24 mouse cellular contexts compared by ENCODE assay signal in the genomic region with DNA sequence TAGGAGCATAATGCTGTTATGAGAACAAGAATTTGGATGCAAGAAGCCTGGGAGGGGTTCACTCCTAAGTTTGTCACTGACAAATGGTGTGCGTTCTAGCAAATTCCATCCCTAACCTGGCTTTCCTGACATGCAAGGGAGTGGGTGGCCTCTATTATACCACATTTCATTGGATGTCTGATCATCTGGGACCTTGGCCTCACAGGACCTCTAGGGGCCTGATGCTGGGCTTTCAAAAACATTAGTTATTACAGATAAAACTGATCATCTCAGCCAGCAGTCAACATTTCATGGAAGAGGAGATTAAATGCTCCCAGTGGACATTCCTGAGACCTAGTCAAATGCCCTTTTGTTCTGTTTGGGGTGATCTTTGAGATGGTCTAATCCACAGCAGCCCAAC. TPM values are rescaled to one million over a fixed set of nuclear protein-coding genes. Genes with fewer than 3 reads are reported as not detected.
A peak's percentile ranks its signal among the peaks of the same experiment; 100 is the strongest.
DNase-seq lines count a peak whose midpoint lies in the region; ATAC-seq and TF ChIP-seq lines count a peak whose summit lies in the region.
"Had no signal": no experiment of that assay in that cellular context is flagged by ENCODE, and none has a peak within 500 bp of the region (broad histone marks: within the 10 kb centered on the region; RNA-seq: fewer than 3 reads in every experiment).

No protein-coding gene starts in this region.

- H3K27ac ChIP-seq in kidney, adult 2 months (ENCODE audit: insufficient read depth, low read depth, low read length) = no peak overlapping the region
- no peak overlapping the region for H3K27ac ChIP-seq in kidney, embryonic 14.5 days (ENCODE audit: low read depth, low read length)
- H3K27ac ChIP-seq in midbrain, embryonic 11.5 days (ENCODE audit: low read depth, low read length) = no peak overlapping the region
- H3K27ac ChIP-seq in midbrain, embryonic 15.5 days = no peak overlapping the region

- H3K9ac ChIP-seq in kidney, embryonic 14.5 days (ENCODE audit: low read depth, low read length) = no peak overlapping the region
- H3K9ac ChIP-seq in midbrain, embryonic 11.5 days (ENCODE audit: low read length) = no peak overlapping the region
- H3K9ac ChIP-seq in midbrain, embryonic 15.5 days = no peak overlapping the region

- 79% methylated on average over 1 of the region's 1 CpGs for whole genome bisulfite sequencing in kidney, adult 2 months
- WGBS in kidney, embryonic 14.5 days = 77% methylated on average over 1 of the region's 1 CpGs
- WGBS in midbrain, embryonic 11.5 days = 86% methylated on average over 1 of the region's 1 CpGs
- WGBS in midbrain, embryonic 15.5 days = 95% methylated on average over 1 of the region's 1 CpGs

- H3K27me3 ChIP-seq in kidney, adult 2 months (replicated peaks; ENCODE audit: control insufficient read depth, insufficient read depth, low read length) = no peaks in the 10 kb centered on the region
- H3K27me3 ChIP-seq in kidney, embryonic 14.5 days (ENCODE audit: control insufficient read depth, insufficient read depth, low read length) = no peaks in the 10 kb centered on the region
- no peaks in the 10 kb centered on the region for H3K27me3 ChIP-seq in midbrain, embryonic 11.5 days (ENCODE audit: control insufficient read depth, insufficient read depth, low read length)
- H3K27me3 ChIP-seq in midbrain, embryonic 15.5 days (replicated peaks) = no peaks in the 10 kb centered on the region
- H3K27me3 ChIP-seq: CH12.LX, Patski had no signal

- no peak overlapping the region for H3K4me2 ChIP-seq in kidney, embryonic 14.5 days (replicated peaks; ENCODE audit: low read depth, low read length)
- no peak overlapping the region for H3K4me2 ChIP-seq in midbrain, embryonic 11.5 days
- no peak overlapping the region for H3K4me2 ChIP-seq in midbrain, embryonic 15.5 days

- no peak overlapping the region for H3K4me3 ChIP-seq in kidney, adult 2 months (ENCODE audit: insufficient read depth, low read depth, low read length)
- H3K4me3 ChIP-seq in kidney, embryonic 14.5 days (ENCODE audit: low read length) = no peak overlapping the region
- no peak overlapping the region for H3K4me3 ChIP-seq in midbrain, embryonic 11.5 days (ENCODE audit: low read depth, low read length)
- H3K4me3 ChIP-seq in midbrain, embryonic 15.5 days = no peak overlapping the region

- no peaks in the 10 kb centered on the region for H3K36me3 ChIP-seq in kidney, adult 2 months (ENCODE audit: control insufficient read depth, insufficient read depth, low read length)
- no peaks in the 10 kb centered on the region for H3K36me3 ChIP-seq in kidney, embryonic 14.5 days (ENCODE audit: control insufficient read depth, insufficient read depth, low read length)
- no peaks in the 10 kb centered on the region for H3K36me3 ChIP-seq in midbrain, embryonic 11.5 days (ENCODE audit: control insufficient read depth, insufficient read depth, low read length)
- H3K36me3 ChIP-seq in midbrain, embryonic 15.5 days (replicated peaks) = no peaks in the 10 kb centered on the region
- H3K36me3 ChIP-seq: G1E had no signal

- ATAC-seq in kidney, embryonic 14.5 days (ENCODE audit: low FRiP score, low TSS enrichment) = no peak
- ATAC-seq in midbrain, embryonic 11.5 days (ENCODE audit: low FRiP score) = no peak
- ATAC-seq in midbrain, embryonic 15.5 days (replicated peaks) = no peak
- ATAC-seq: activated CD4-positive, CD25-positive, alpha-beta regulatory T cell, adult 4 months; CD4-positive, CD25-positive, alpha-beta regulatory T cell, adult 4 months; Patski had no signal

- peak; percentile 88 for DNase-seq in heart, adult 11 months
- no peak for DNase-seq in heart, postnatal 10 days
- DNase-seq in kidney, adult 2 months = peak; percentile 19
- DNase-seq in midbrain, embryonic 11.5 days (ENCODE audit: low spot score, missing footprints) = peak; percentile 57
- DNase-seq: adrenal gland, adult 2 months; adrenal gland, adult 8-10 months; adrenal gland, postnatal 10 days; adrenal gland, postnatal 14 days; adrenal gland, postnatal 25 days; adrenal gland, postnatal 36 days; B cell, adult 2 months; cerebellum, adult 11 months; cerebellum, adult 11-12 months; cerebellum, adult 18-20 months had no signal

- TF ChIP-seq CTCF in kidney, adult 2 months (conservative IDR thresholded peaks at IDR 0.05; ENCODE audit: insufficient read depth, insufficient read length, low read depth, low read length) = no peak

- TF ChIP-seq POLR2A in kidney, adult 2 months (IDR thresholded peaks at IDR 0.05; ENCODE audit: low read depth, low read length) = no peak

- no peaks in the 10 kb centered on the region for H3K9me3 ChIP-seq in kidney, embryonic 14.5 days (ENCODE audit: control insufficient read depth, low read length)
- no peaks in the 10 kb centered on the region for H3K9me3 ChIP-seq in midbrain, embryonic 11.5 days (ENCODE audit: control insufficient read depth, low read length)
- no peaks in the 10 kb centered on the region for H3K9me3 ChIP-seq in midbrain, embryonic 15.5 days

- H3K4me1 ChIP-seq in kidney, adult 2 months (ENCODE audit: control insufficient read depth, insufficient read depth, low read length) = no peaks in the 10 kb centered on the region
- no peaks in the 10 kb centered on the region for H3K4me1 ChIP-seq in kidney, embryonic 14.5 days (ENCODE audit: control insufficient read depth, insufficient read depth, low read length)
- H3K4me1 ChIP-seq in midbrain, embryonic 11.5 days (ENCODE audit: control insufficient read depth, insufficient read depth, low read length) = no peaks in the 10 kb centered on the region
- no peaks in the 10 kb centered on the region for H3K4me1 ChIP-seq in midbrain, embryonic 15.5 days

- intact Hi-C loops in heart, postnatal 10 days (cut with DNase I) = no loop called here

RNA-seq across cellular contexts. Expression of a gene that starts 34.0 kb away (rescaled TPM):
- 1 to 10 TPM in 1 of 2 experiments, under 1 TPM in 1; 0.47 to 1.1 TPM for total RNA-seq in heart, postnatal 10 days (2021)
- polyA plus RNA-seq in kidney, adult 2 months (2012; rRNA removed) = 0.08 TPM in 1 of 2 replicates, not detected in the other
- 0.21 and 0.32 TPM in 2 replicates for polyA plus RNA-seq in kidney, embryonic 14.5 days (2014; fragmentation: Nextera tagmentation; extraction: Ambion mirVana)
- 1.5 and 2.1 TPM in 2 replicates for polyA plus RNA-seq in midbrain, embryonic 11.5 days (2014; fragmentation: Nextera tagmentation; extraction: Ambion mirVana)
- 15.7 and 16.1 TPM in 2 replicates for polyA plus RNA-seq in midbrain, embryonic 15.5 days (2015; fragmentation: Nextera tagmentation; extraction: Ambion mirVana)
- total RNA-seq: CH12.LX, ES-E14, MEL had no signal
- polyA plus RNA-seq: C2C12; CD4-positive, CD25-positive, alpha-beta regulatory T cell, adult 4 months; G1E; Patski had no signal

Comparison
In these comparisons a context has a peak if more than half of its experiments do, and no peak if none do; other contexts are left out.
1. DNase-seq: peak in heart, adult 11 months (single experiment), kidney, adult 2 months (single experiment) and midbrain, embryonic 11.5 days (single experiment); none in heart, postnatal 10 days (0 of 2).